Mouse (Mus musculus): ENCODE data around the gene Rtel1. TPM values are rescaled to one million over a fixed set of nuclear protein-coding genes. Genes with fewer than 3 reads are reported as not detected.
A peak's percentile ranks its signal among the peaks of the same experiment; 100 is the strongest.

Rtel1 gene
- polyA plus RNA-seq, 1 experiment = 54.2 TPM

DNA sequence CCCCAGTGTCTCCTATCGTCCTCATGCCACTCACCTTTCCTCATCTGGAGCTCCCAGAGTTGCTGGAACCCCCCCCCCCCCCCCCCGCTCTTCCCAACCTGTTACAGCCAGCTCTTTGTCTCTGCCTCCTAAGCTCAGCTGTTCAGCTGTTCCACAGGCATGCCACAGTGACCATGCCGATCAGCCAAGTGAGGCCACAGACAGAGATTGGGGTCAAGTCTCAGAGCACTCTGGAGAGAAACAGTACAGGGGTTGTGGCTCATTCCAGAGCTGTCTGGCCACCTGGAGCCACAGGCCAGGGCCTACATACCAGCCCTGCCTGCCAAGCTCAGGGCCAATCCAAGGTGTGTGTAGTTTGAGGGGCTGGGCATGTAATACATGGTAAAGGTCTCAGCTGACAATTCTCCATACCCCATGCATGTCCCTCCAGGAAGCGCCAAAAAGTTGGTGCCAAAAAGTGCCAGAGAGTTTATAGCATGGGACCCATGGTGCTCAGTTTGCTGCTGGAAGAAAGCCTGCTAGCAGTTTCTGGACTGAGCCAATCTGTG lies 67.2 kb downstream of the Rtel1 start:
- no peaks in the 10 kb centered on the region for H3K9me3 ChIP-seq (replicated peaks; ENCODE audit: control insufficient read depth, insufficient read depth, low read length, poor library complexity, severe bottlenecking)
- no peak for TF ChIP-seq EP300 (IDR thresholded peaks at IDR 0.05; ENCODE audit: insufficient read depth, low read depth, low read length)
- H3K4me1 ChIP-seq (ENCODE audit: control insufficient read depth, insufficient read depth, low read length) = no peaks in the 10 kb centered on the region
- H3K4me3 ChIP-seq (ENCODE audit: low read depth, low read length) = no peak overlapping the region
- H3K36me3 ChIP-seq (ENCODE audit: control insufficient read depth, insufficient read depth, low read length, poor library complexity, severe bottlenecking) = no peaks in the 10 kb centered on the region; the same call in 1 of the 2 replicates
- H3K27me3 ChIP-seq (ENCODE audit: control insufficient read depth, insufficient read depth, low read length, poor library complexity, severe bottlenecking) = no peaks in the 10 kb centered on the region
- no peak overlapping the region for H3K9ac ChIP-seq (ENCODE audit: low read depth, poor library complexity, severe bottlenecking)
- no peak overlapping the region for H3K27ac ChIP-seq (ENCODE audit: insufficient read depth, low read length)

DNA sequence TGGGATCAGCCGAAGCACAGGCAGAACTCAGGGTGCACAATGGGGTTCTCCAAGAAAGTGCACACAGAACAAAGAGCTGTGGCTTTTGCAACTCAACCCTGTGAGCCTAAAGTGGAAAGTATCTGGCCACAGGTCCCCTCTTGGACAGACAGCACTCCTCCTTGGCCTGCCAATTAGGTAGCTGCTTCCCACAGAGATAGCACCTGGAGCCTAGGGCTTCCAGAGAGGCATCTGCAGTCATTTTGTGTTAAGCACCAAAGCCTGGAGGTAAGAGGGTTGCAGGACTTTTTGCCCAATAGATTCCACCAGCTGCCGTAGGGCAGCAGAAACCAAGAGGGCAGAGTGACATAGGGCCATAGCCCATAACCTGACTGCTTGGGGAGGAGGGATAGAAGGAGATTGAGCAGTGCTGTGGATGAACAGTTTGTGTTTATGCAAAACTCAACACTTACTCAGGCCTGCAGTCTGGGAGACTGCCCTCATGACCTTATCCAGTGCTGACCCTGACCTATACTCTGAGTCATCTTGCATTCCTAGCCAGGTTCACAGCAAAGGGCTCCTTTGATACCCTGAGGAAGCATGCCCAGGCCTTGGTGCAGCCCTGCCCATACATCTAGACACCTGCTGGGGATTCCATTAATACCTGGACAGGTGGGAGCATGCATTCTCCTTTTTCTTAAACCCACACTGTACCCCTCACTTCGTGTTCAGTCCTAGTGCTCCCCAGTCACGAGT lies 70.8 kb downstream of the Rtel1 start:
- Histone ChIP-seq H3K4me1 (ENCODE audit: control insufficient read depth, insufficient read depth, low read length) (no peaks in the 10 kb centered on the region), H3K9me3 (replicated peaks; ENCODE audit: control insufficient read depth, insufficient read depth, low read length, poor library complexity, severe bottlenecking) (no peaks in the 10 kb centered on the region), H3K4me3 (ENCODE audit: low read depth, low read length) (no peak overlapping the region), H3K27me3 (ENCODE audit: control insufficient read depth, insufficient read depth, low read length, poor library complexity, severe bottlenecking) (no peaks in the 10 kb centered on the region), H3K9ac (ENCODE audit: low read depth, poor library complexity, severe bottlenecking) (no peak overlapping the region), H3K27ac (ENCODE audit: insufficient read depth, low read length) (no peak overlapping the region), H3K36me3 (ENCODE audit: control insufficient read depth, insufficient read depth, low read length, poor library complexity, severe bottlenecking) (no peaks in the 10 kb centered on the region)
- TF ChIP-seq POLR2A (IDR thresholded peaks at IDR 0.05; ENCODE audit: insufficient read depth, low read length) = no peak
- no peak for TF ChIP-seq EP300 (IDR thresholded peaks at IDR 0.05; ENCODE audit: insufficient read depth, low read depth, low read length)
- TF ChIP-seq CTCF (IDR thresholded peaks at IDR 0.05; ENCODE audit: low read depth, low read length) = no peak

DNA sequence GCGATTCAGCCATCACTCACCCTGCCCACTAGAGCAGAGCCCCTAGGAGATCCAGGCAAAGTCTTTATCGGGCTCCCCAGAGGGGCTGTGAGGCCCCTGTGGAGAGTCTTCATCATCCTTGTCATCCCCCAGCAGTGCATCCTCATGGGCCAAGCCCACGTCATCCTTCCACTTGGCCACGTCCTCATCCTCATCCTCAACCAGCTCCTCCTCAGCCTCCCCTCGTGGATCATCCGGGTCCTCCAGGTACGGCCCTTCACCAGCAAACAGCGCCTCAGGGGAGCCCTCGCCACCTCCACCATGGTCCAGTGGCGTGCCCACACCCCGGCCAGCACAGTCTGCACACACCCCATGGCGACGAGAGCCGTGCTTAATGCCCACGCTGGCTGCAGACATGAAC lies 71.5 kb downstream of the Rtel1 start:
- Histone ChIP-seq H3K9ac (ENCODE audit: low read depth, poor library complexity, severe bottlenecking) (no peak overlapping the region), H3K4me3 (ENCODE audit: low read depth, low read length) (no peak overlapping the region), H3K4me1 (ENCODE audit: control insufficient read depth, insufficient read depth, low read length) (no peaks in the 10 kb centered on the region), H3K27ac (ENCODE audit: insufficient read depth, low read length) (no peak overlapping the region), H3K36me3 (ENCODE audit: control insufficient read depth, insufficient read depth, low read length, poor library complexity, severe bottlenecking) (no peaks in the 10 kb centered on the region), H3K9me3 (replicated peaks; ENCODE audit: control insufficient read depth, insufficient read depth, low read length, poor library complexity, severe bottlenecking) (no peaks in the 10 kb centered on the region), H3K27me3 (ENCODE audit: control insufficient read depth, insufficient read depth, low read length, poor library complexity, severe bottlenecking) (no peaks in the 10 kb centered on the region)
- TF ChIP-seq EP300 (IDR thresholded peaks at IDR 0.05; ENCODE audit: insufficient read depth, low read depth, low read length) = no peak
- TF ChIP-seq POLR2A (IDR thresholded peaks at IDR 0.05; ENCODE audit: insufficient read depth, low read length) = no peak
- no peak for TF ChIP-seq CTCF (IDR thresholded peaks at IDR 0.05; ENCODE audit: low read depth, low read length)

DNA sequence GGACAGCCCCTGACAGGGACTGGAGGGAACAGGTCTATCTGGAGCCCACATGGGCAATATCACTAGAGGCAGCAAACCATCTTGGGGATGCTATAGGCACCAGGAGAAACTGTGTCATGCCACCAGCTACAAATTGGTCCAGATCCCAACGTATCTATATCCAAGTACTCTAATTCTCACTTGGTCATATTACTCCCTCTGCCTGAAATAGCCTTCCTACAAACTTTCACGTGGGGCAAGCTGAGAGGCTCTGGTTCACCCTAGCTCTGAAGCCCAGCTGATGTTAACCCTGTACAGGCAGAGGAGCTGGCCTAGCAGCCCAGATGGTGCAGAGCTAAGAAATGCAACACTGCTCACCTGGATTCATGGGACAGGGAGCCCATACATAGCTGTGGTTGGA lies 72.0 kb downstream of the Rtel1 start:
- no peaks in the 10 kb centered on the region for H3K27me3 ChIP-seq (ENCODE audit: control insufficient read depth, insufficient read depth, low read length, poor library complexity, severe bottlenecking)

DNA sequence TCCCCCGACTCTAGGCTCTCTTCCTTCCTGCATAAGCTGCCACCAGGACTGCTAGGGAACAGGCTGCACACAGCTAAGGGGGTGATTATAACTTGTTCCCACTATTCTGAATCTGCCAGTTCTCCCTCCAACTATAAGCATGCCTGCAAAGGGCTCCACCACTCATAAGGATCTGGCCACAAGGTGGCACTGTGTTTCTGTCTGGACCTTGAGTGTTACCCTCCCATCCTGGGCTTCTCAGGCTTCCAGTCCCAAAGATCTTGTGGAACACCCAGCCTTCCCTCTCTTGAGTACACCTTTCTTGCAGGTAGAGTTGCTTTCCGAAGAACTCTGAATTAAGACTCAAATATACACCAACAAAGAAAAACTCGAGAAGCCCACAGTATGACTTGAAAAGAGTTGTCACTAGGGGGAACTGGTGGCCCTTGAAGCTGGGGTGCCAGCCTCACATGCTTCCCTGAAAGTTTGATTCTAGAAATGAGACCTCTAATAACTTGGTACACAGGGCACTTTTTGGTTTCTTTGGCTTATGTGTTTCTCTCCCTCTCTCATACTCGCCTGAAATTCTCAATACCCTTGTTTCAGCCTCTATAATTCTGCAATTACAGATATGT lies 73.2 kb downstream of the Rtel1 start:
- no peaks in the 10 kb centered on the region for H3K36me3 ChIP-seq (ENCODE audit: control insufficient read depth, insufficient read depth, low read length, poor library complexity, severe bottlenecking)

More for the DNA sequence above, 72.0 kb downstream of the Rtel1 start:
- H3K9me3 ChIP-seq (replicated peaks; ENCODE audit: control insufficient read depth, insufficient read depth, low read length, poor library complexity, severe bottlenecking) = no peaks in the 10 kb centered on the region
- no peak overlapping the region for H3K27ac ChIP-seq (ENCODE audit: insufficient read depth, low read length)
- no peaks in the 10 kb centered on the region for H3K36me3 ChIP-seq (ENCODE audit: control insufficient read depth, insufficient read depth, low read length, poor library complexity, severe bottlenecking)
- TF ChIP-seq CTCF (IDR thresholded peaks at IDR 0.05; ENCODE audit: low read depth, low read length) = no peak
- TF ChIP-seq EP300 (IDR thresholded peaks at IDR 0.05; ENCODE audit: insufficient read depth, low read depth, low read length) = no peak
- TF ChIP-seq POLR2A (IDR thresholded peaks at IDR 0.05; ENCODE audit: insufficient read depth, low read length) = no peak
- no peak overlapping the region for H3K4me3 ChIP-seq (ENCODE audit: low read depth, low read length)
- no peaks in the 10 kb centered on the region for H3K4me1 ChIP-seq (ENCODE audit: control insufficient read depth, insufficient read depth, low read length)
- H3K9ac ChIP-seq (ENCODE audit: low read depth, poor library complexity, severe bottlenecking) = no peak overlapping the region

DNA sequence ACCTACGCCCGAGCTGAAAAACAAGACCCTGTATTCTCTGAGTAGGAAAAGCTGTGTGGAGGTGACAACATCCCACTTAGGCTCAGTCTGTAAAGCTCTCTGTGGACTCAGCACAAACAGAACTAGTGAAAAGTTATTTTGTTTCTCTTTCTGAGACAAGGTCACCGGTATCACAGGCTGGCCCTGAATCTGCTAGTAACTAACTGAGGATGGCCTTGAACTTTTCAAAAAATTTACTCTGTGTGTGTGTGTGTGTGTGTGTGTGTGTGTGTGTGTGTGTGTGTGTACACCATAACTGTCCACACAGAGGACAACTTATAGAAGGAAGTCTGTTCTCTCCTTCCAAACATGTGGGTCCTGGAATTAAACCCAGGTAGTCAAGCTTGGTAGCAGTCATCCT lies 74.5 kb downstream of the Rtel1 start:
- H3K9me3 ChIP-seq (replicated peaks; ENCODE audit: control insufficient read depth, insufficient read depth, low read length, poor library complexity, severe bottlenecking) = no peaks in the 10 kb centered on the region
- H3K4me1 ChIP-seq (ENCODE audit: control insufficient read depth, insufficient read depth, low read length) = no peaks in the 10 kb centered on the region
- H3K4me3 ChIP-seq (ENCODE audit: low read depth, low read length) = no peak overlapping the region
- no peak overlapping the region for H3K27ac ChIP-seq (ENCODE audit: insufficient read depth, low read length)
- H3K27me3 ChIP-seq (ENCODE audit: control insufficient read depth, insufficient read depth, low read length, poor library complexity, severe bottlenecking) = no peaks in the 10 kb centered on the region
- no peak overlapping the region for H3K9ac ChIP-seq (ENCODE audit: low read depth, poor library complexity, severe bottlenecking)
- no peaks in the 10 kb centered on the region for H3K36me3 ChIP-seq (ENCODE audit: control insufficient read depth, insufficient read depth, low read length, poor library complexity, severe bottlenecking)
- TF ChIP-seq EP300 (IDR thresholded peaks at IDR 0.05; ENCODE audit: insufficient read depth, low read depth, low read length) = no peak
- TF ChIP-seq POLR2A (IDR thresholded peaks at IDR 0.05; ENCODE audit: insufficient read depth, low read length) = no peak
- no peak for TF ChIP-seq CTCF (IDR thresholded peaks at IDR 0.05; ENCODE audit: low read depth, low read length)

More for the DNA sequence above, 73.2 kb downstream of the Rtel1 start:
- Histone ChIP-seq H3K4me3 (ENCODE audit: low read depth, low read length) (no peak overlapping the region), H3K4me1 (ENCODE audit: control insufficient read depth, insufficient read depth, low read length) (no peaks in the 10 kb centered on the region), H3K27ac (ENCODE audit: insufficient read depth, low read length) (no peak overlapping the region), H3K27me3 (ENCODE audit: control insufficient read depth, insufficient read depth, low read length, poor library complexity, severe bottlenecking) (no peaks in the 10 kb centered on the region), H3K9me3 (replicated peaks; ENCODE audit: control insufficient read depth, insufficient read depth, low read length, poor library complexity, severe bottlenecking) (no peaks in the 10 kb centered on the region), H3K9ac (ENCODE audit: low read depth, poor library complexity, severe bottlenecking) (no peak overlapping the region)
- TF ChIP-seq CTCF (IDR thresholded peaks at IDR 0.05; ENCODE audit: low read depth, low read length) (peak; percentile 89), EP300 (IDR thresholded peaks at IDR 0.05; ENCODE audit: insufficient read depth, low read depth, low read length) (no peak), POLR2A (IDR thresholded peaks at IDR 0.05; ENCODE audit: insufficient read depth, low read length) (no peak)
